Mouse (Mus musculus): ENCODE results near the gene Rnf145.

Rnf145 gene

DNA sequence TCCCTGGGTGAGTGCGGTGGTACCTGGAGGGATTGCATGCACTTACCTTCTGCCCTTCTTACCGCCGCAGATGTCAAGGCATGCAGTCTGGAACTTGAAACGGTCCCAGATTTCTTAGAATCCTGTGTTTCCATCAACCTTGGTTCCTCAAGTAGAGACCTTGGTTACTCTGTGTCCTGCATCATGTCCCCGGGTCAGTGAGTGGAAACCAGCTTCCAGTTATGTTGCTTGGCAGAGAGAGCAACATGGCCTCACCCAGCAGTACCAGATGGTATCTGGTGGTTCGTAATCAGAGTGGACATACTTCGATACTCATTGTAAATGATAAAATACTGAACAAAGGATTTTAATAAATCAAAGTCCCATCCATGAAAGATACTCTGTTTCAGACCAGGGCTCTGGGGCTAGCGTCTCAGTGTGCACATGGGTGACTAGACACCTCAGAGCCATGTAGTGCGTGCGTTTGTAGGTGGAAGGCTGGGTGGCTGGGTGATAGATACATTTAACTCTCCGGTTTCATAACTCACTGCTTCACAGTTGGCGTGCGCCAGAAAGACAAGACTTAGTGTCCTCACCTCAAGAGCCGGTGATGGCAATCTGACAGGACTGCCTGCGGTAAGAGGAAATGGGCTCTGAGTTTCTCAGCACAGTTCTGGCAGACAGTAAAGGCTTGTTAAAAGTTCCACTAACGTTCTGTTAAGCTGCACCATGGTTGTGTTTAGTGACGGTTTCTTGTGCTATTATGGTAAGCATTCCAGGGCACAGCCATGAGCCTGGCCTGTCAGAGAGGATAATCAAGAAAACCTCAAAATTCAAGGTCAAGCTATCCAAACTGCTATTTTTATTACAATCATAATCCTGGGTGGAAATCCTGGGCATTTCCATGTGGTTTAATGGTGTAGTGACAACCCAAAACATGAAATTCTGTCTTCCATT, 14.3 kb downstream of the Rnf145 start:
- in situ Hi-C loops (cut with MboI, MseI): loop anchor here (25.0 kb wide), 1 partner anchor 1554 kb away; no protein-coding TSS in a partner anchor

DNA sequence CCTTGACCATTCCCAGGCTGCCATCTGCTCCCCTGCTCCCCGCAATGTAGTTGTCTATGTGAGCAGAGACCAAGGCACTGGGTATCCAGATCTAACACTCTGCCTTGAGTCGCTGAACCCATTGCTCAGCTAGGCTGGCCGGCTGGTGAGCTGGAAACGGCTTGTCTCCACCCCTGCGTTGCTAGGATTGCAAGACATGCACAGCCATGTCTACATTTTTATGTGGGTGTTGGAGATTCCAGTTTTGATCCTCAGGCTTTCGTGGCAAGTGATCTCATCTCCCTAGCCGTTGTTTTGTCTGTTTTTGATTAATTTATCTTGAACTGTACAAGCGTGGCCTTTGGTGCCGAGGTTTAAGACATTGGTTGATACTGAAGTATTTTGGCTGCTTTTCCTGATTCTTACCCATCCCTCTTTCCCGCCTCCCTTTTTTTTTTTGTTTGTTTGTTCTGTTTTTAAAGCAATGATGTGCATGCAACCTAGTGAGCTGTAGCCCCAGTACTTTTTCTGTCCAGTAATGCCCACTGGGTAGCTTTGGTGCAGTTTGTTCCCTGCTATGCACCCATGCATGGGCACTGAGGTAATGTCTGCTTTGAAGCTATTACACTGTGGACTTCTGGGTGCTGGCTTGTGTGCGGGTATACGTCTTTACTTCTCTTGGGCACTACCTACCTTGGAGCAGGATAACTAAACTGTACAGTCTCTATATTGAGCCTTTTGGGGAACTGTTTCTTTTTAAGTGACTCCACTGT, 16.4 kb downstream of the Rnf145 start:
- in situ Hi-C loops (cut with MboI, MseI): loop anchor here (25.0 kb wide), 1 partner anchor 1552 kb away; no protein-coding TSS in a partner anchor

DNA sequence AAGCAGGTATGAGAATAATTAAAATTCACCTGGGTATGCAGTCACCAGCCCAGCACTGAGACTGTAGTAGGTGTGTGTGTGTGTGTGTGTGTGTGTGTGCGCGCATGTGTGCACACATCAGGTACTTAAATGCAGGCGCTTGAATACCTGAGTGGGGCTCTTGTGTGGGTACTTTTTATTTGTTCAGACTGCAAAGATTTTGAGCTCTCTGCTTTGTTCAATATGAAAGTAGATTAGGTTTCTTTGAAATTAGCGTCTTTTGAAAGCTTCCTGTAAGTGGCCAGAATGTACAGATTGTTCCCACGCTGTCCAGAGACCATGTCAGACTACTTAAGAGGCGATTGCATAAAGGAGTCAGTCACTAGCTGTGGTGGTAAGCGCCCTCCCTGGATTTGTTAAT, 18.6 kb downstream of the Rnf145 start:
- in situ Hi-C loops (cut with MboI, MseI): loop anchor here (25.0 kb wide), 1 partner anchor 1550 kb away; no protein-coding TSS in a partner anchor

DNA sequence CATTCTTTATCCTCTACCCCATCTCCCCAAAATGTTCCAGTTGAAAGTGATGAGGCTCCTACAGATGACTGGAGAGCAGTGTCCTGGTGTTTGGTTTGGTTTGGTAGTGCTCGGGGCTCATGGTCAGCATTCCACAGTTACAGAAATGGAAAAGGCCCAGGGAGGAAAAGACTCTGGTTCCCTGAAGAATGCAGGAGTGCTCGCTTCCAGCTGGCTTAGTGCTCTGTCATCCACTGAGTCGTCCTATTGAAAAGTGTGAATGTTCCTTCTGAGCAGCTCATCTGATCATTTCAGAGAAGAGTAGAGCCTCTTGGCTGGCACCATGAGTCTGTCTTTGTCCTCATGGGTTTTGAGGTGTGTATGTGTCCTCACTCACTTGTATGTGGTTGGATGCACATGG, 19.3 kb downstream of the Rnf145 start:
- in situ Hi-C loops (cut with MboI, MseI): loop anchor here (25.0 kb wide), 1 partner anchor 1549 kb away; no protein-coding TSS in a partner anchor

DNA sequence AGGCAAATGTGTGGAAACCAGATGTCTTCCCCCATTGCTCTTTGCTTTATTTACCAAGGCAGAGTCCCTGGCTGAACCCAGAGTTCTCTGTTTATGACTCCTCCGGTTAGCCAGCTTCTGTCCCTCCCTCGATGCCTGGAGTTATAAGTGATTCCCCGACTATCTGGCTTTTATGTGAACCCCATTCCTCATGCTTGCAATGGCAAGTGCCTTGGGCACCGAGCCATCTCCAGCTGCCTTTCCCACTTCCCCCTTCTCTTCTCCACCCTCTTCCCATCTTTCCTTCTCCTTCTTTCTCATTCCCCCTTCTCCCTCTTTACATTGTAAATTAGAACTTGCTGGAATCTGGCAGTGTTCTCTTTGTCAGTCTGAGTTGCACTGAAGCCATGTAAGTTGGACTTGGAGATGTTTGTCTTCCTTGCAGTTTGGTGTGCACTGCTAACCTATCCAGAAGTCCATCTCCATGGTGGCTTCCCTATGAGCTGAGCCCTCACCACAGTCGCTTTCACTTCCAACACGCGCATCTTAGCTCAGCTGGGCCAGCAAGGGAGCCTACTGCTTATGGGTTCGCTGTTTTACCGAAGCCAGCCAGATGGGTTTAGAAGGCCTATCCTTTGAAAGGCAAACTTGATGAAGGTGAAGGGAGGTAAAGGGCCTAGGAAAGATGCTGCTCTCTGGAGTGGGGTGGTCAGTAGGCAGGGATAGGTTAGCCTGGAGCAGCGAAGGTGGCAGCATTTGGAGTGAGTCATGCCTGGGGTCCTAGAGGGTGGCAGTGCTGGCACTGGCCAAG, 19.9 kb downstream of the Rnf145 start:
- in situ Hi-C loops (cut with MboI, MseI): loop anchor here (25.0 kb wide), 1 partner anchor 1549 kb away; no protein-coding TSS in a partner anchor

DNA sequence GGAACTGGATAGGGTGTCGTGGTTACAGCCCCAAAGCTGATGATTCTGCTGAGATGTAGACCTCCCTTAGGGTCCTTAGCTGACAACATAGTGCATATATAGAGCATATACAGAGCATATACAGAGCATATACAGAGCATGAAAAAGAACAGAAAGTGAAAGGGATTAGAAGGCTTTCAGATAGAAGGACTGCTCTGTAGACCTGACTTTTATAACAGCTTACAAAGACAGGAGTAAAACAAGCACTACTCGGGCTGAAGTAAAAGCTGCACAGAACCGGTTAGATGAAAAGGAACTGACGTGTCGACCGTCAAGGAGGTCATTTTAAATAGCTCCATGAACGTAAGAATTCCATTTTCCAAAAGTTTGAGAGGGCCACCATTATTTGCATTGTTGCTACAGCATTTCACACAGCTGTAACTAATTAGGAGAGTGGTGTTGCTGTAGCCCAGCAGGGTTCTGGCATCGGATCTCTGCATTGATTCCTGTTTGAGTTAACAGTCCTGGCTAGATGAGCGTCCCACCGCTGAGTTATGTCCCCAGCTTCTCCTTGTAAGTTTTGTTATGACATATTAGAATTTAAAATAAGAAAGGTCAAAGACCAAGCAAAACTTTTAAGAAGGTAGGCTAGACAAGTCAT, 20.6 kb downstream of the Rnf145 start:
- in situ Hi-C loops (cut with MboI, MseI): loop anchor here (25.0 kb wide), 1 partner anchor 1548 kb away; no protein-coding TSS in a partner anchor

DNA sequence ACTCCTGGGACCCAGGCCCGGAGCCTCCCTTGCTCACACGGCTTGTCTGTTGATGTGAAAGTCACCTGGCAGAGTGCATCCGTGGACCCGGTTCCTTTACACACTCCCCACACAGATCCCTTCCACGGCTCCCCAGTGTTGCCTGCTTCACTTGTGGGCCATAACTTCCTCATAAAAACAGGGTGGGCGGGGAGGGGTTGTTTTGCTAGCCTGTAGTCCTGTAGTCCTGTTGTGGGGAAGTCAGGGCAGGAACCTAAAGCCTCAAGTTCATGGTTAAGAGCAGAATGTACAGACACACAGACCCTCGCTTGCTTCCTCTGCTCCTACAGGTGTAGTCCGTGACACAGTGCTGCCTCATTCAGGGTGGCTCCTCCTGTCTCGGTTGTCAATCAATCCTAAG, 21.5 kb downstream of the Rnf145 start:
- in situ Hi-C loops (cut with MboI, MseI): loop anchor here (25.0 kb wide), 1 partner anchor 1547 kb away; no protein-coding TSS in a partner anchor

DNA sequence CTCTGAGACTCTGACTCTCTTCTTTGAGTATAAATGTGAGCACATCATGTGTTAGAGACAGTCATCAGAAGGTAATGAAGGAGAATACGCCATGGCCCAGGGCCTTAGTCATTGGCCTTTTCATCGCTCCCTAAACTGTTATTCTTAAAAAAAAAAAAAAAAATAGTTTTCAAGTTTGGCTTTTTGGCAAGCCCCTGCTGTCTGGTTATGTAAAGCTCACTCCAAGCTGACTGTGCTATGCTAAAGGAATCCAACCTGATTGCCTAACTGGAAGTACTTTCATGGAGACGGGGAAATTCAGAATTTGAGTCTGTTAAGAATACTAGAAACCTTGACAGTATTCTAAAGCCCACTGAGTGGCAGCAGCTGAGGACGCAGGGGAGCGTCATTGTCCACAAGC, 22.5 kb downstream of the Rnf145 start:
- in situ Hi-C loops (cut with MboI, MseI): loop anchor here (25.0 kb wide), 1 partner anchor 1546 kb away; no protein-coding TSS in a partner anchor

DNA sequence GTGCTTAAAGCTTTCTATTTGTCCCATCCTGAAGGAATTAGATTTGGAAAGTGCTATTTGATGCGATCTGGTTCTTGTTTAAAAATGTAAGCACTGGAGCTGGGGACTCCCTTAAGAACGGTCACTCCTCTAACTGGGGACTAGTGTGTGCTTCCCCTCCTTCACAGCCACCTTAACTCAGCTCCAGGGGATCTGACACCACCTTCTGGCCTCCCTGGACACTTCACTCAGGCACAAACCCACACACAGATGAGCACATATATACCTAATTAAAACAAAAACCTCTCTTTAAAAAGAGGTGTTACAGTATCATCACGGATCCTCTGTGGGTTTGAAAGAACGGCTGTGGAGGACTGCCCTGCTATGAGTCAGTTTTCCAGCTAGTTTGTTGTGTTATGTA, 23.0 kb downstream of the Rnf145 start:
- in situ Hi-C loops (cut with MboI, MseI): loop anchor here (25.0 kb wide), 1 partner anchor 1545 kb away; no protein-coding TSS in a partner anchor

DNA sequence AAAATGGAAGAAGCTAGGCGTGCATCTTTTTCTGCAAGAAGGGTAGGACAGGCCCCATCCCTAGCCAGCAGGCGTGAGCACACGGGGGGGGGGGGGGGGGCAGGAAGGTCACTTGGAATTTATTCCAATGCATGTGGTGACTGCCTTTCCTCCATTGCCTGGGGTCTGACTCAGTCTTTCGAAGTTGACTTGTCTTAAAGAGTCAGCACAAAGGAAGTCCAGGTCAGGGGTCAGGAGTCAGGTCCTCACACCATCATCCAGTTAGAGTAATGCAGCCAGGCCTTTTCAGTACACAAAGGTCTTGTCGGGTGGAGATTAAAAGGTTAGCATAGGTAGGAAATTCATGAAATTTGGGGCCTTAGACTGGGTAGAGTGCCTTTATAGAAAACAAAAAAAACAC, 24.8 kb downstream of the Rnf145 start:
- in situ Hi-C loops (cut with MboI, MseI): loop anchor here (25.0 kb wide), 1 partner anchor 1544 kb away; no protein-coding TSS in a partner anchor

DNA sequence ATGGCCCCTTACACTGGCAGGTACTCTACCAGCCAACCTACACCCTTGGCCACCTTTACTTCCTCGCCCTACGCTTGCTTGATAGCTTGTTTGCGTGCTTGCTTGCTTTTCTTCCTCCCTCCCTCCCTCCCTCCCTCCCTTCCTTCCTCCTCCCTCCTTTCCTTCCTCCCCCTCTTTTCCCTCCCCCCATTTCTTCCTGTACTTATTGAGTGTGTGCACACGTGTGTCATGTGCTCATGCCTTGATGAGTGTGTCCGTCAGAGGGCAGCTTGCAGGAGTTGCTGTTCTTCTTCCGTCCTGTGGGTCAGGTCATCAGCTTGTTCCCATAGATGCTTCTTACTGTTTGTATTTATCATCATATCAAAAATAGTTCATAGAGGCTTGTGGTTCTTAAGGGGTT, 25.2 kb downstream of the Rnf145 start:
- in situ Hi-C loops (cut with MboI, MseI): loop anchor here (25.0 kb wide), 1 partner anchor 1543 kb away; no protein-coding TSS in a partner anchor

DNA sequence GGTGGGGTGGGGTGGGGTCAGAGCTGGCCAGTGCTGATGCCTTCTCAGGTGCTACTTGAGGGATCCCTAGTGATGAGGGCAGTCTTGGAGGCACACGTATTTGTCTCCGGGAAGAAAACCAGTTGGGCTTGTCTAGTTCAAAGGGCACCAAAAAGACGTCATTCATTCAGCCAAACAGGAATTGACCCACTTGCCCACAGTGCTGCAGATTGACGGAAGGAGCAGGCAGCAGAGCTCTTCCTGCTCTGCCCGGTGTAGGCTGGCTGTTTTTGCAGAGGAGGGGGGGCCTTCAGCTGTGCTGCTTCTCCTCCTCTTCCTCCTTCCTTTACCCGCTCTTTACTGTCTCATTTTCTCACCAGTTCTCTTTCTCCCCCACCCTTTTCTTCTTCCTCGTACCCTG, 26.4 kb downstream of the Rnf145 start:
- in situ Hi-C loops (cut with MboI, MseI): loop anchor here (25.0 kb wide), 1 partner anchor 1542 kb away; no protein-coding TSS in a partner anchor

DNA sequence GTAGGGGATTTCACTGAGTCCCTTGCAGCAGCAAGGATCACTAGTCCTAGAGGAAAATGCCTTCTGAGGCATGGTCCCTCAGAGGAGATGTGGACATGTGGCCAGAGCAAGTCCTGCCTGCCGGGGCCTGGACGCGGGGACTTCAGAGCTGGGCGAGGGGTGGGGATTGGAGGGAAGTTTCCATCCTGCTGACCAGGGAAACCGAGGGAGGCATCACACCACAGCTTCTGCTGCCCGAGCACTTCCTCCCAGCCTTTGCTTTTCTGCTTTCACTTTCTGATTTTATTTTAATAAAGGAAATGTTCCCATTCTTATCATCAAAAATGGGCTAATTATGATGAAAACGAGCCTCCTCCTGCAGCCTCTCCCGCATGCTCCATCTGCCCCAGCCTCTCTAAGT, 27.5 kb downstream of the Rnf145 start:
- in situ Hi-C loops (cut with MboI, MseI): loop anchor here (25.0 kb wide), 1 partner anchor 1541 kb away; no protein-coding TSS in a partner anchor

DNA sequence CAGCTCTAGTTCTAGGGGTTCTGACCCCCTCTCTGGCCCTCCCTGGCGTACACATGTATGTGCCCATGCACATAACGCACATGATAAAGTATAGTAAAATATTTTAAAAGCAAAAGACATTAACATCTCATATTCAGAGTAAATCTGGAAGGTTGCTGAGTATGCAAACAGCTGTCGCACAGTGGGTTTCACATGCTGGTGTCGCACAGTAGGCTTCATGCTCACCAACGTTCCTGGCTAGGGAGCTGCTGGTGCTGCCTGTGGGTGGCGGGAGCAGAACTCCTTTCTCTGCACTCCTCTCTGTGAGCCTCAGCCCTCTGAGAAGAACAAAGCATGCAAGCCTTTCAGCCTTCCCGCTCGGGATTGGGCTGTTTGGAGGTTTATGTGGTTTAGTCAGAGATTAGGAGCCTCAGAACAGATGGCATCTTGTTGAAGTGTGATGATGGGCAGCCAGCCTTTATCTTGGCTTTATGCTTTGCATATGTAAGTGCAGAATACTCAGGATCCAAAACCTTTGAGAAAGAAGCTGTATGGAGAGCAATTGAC, 29.0 kb downstream of the Rnf145 start:
- in situ Hi-C loops (cut with MboI, MseI): loop anchor here (25.0 kb wide), 1 partner anchor 1540 kb away; no protein-coding TSS in a partner anchor

DNA sequence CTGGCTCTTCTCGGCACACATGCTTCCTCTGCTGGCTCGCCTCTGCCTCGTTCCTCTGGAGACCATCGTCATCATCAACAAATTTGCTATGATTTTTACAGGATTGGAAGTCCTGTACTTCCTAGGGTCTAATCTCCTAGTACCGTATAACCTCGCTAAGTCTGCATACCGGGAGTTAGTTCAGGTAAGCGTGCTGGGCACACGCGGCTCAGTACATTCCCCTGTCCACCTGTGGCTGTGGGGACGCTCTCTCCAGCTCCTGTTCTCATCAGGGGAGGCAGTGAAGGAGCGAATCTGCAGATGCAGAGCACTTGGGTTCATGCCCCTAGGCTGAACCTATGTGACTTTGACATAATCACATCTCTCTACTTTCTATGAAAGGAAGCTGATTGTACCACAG, 30.1 kb downstream of the Rnf145 start:
- in situ Hi-C loops (cut with MboI, MseI): loop anchor here (25.0 kb wide), 1 partner anchor 1538 kb away; no protein-coding TSS in a partner anchor

DNA sequence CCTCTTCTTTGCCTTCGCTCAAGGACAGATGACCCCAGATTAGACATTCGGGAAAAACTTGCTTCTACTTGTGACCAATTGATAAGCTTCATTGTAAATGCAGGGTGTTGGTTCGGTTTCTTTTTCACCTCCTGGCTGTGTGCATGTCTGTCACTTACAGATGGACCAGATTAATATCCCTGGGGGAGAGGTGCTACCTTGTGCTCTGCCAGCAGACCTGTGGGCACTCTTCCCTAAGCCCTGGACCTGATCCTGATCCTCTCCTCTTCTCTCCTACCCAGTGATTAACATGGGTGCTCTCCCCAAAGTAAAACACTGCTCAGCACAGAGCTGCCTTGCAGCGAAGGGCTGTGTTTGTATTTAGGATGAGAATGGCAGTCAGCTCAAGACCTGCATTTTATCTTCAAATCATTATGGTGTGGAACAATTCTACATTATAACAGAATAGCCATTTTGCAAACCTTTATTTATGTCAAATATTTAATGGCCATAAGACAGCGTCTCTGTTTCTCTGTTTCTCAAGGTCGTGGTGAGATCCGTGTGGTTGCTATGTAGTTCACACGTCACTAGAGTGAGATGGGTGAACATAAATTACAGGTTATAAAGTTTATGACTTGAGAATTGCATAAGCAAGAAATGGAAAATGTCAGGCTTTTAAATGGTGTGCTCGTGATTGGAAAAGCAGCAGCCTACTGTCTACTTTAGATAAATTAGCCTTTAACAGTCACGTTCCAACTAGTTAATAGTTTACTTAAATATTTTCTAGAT, 30.9 kb downstream of the Rnf145 start:
- in situ Hi-C loops (cut with MboI, MseI): loop anchor here (25.0 kb wide), 1 partner anchor 1538 kb away; no protein-coding TSS in a partner anchor

DNA sequence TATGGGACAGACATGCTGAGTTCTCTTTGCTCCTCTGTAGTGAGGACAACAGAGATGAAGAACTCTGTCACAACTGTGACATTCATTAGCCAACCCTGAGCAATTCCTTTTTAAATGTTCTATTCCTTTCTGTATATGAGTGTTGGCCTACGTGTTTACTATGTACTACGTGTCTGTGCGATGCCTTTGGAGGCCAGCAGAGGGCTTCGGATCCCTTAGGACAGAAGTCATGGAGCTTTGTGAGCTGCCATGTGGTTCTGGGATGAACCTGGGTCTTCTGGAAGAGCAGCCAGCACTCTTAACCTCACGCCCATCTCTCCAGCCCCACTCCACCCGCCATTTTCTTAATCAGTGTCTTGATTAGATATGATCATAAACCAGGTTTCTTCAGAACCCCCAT, 32.2 kb downstream of the Rnf145 start:
- in situ Hi-C loops (cut with MboI, MseI): no loop called here

DNA sequence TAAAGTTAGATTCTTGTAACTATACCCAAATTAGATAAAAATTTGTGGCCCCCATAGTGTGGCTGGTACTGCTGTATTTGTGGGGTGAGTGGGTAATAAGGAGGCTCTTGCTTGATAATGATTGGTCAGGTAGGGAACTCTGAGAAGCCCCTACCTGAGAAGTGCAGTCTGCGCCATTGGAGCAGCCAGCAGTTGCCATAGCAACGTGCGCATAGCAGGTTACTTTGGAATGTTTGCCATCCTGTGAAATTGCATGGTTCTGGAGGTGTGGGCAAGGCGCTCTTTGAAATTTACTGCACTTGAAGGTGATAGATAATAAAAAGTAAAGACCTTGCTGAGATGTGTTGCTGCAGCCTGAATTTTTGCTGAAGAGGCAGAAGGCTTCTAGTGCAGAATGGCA, 35.6 kb downstream of the Rnf145 start:
- in situ Hi-C loops (cut with MboI, MseI): no loop called here

DNA sequence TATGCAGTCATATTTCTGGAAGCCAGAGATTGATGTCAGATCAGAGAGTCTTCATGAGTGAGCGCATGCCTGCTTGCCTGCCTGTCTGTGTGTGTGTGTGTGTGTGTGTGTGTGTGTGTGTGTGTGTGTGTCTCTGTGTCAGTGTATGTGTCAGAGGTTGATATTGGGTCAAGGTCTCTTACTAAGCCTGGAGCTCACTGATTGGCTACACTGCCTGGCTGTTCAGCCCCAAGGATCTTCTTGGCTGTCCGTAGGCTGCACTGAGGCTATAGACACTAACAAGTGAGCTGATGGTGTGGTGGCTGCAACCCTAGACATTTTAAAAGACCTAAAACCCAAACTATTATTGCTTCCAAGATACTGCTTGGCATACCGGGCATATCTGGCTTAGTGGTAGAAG, 39.8 kb downstream of the Rnf145 start:
- in situ Hi-C loops (cut with MboI, MseI): no loop called here

Measured in regulatory T cell (primary cell).